Mouse (Mus musculus) CH12.LX (cell line): Measurements from ENCODE around the gene Trex2. TPM values are rescaled to one million over a fixed set of nuclear protein-coding genes. Genes with fewer than 3 reads are reported as not detected.

ENCODE experiments used
- DNase-seq: peaks from one replicate; pipeline ENCODE4 v3.0.0-alpha.2; 2013; ENCODE audit errors: extremely low read depth
- H3K27ac ChIP-seq: 2 replicates; pipeline ENCODE4 v1.5.1; 2012; ENCODE audit warnings: low read depth, mild to moderate bottlenecking, control low read depth, moderate library complexity; ENCODE audit not compliant: insufficient read depth
- H3K27me3 ChIP-seq: replicated peaks from 2 replicates; pipeline ENCODE3; 2012; ENCODE audit warnings: inconsistent platforms
- H3K36me3 ChIP-seq, 2 experiments: replicated peaks in 1 of 2; 2 replicates each; pipeline versions ENCODE3 to v1.6.1; 2012; ENCODE audit warnings: inconsistent platforms in 1 of 2, low read length in 1 of 2, mild to moderate bottlenecking in 1 of 2, mixed read lengths in 1 of 2, moderate library complexity in 1 of 2; ENCODE audit not compliant: control insufficient read depth in 1 of 2, insufficient read depth in 1 of 2
- H3K4me1 ChIP-seq, 2 experiments: 2 replicates each; pipeline ENCODE4 v1.6.1; 2012; ENCODE audit warnings: inconsistent platforms in 1 of 2, moderate library complexity in 1 of 2; ENCODE audit not compliant: insufficient read depth in 2 of 2, control insufficient read depth in 1 of 2
- H3K4me2 ChIP-seq: 2 replicates; pipeline ENCODE4 v1.6.1; 2012; ENCODE audit warnings: low read depth, mild to moderate bottlenecking, control low read depth; ENCODE audit not compliant: poor library complexity, insufficient read depth, severe bottlenecking
- H3K4me3 ChIP-seq, 3 experiments: fragments of 150-350 bp in 1 of 3; sonication (generic) in 1 of 3; replicated peaks in 1 of 3; 2 replicates each; pipeline versions ENCODE3 to v1.5.1; 2011 to 2012; ENCODE audit warnings: low read depth in 2 of 3, low read length in 2 of 3, mild to moderate bottlenecking in 2 of 3, moderate library complexity in 2 of 3, control low read depth in 1 of 3, improper control_type of control experiment in 1 of 3, inconsistent platforms in 1 of 3, mixed read lengths in 1 of 3; ENCODE audit not compliant: poor library complexity in 1 of 3
- H3K79me2 ChIP-seq: replicated peaks from 2 replicates; pipeline ENCODE4 v1.6.1; 2012; ENCODE audit warnings: mild to moderate bottlenecking, moderate library complexity; ENCODE audit not compliant: control insufficient read depth, poor library complexity, insufficient read depth, severe bottlenecking; ENCODE audit errors: extremely low read depth
- H3K9ac ChIP-seq: 2 replicates; pipeline ENCODE4 v1.6.1; 2012; ENCODE audit warnings: low read depth, mild to moderate bottlenecking, control low read depth, moderate library complexity; ENCODE audit not compliant: insufficient read depth
- H3K9me3 ChIP-seq: replicated peaks from 2 replicates; pipeline ENCODE3; 2012; ENCODE audit warnings: low read length, inconsistent platforms, mixed read lengths
- BHLHE40 ChIP-seq: IDR thresholded peaks from 2 replicates; pipeline ENCODE4 v1.6.1; 2011; ENCODE audit warnings: mild to moderate bottlenecking, low read depth, low read length, improper control_type of control experiment
- CHD1 ChIP-seq: IDR thresholded peaks from 2 replicates; pipeline ENCODE4 v1.6.1; 2012; ENCODE audit warnings: low read depth, low read length, improper control_type of control experiment, inconsistent platforms
- CHD2 ChIP-seq: IDR thresholded peaks from 2 replicates; pipeline ENCODE4 v1.6.1; 2011; ENCODE audit warnings: low read length, improper control_type of control experiment
- E2F4 ChIP-seq: IDR thresholded peaks from 2 replicates; pipeline ENCODE4 v1.6.1; 2011; ENCODE audit warnings: low read depth, low read length, improper control_type of control experiment; ENCODE audit not compliant: insufficient replicate concordance
- ELF1 ChIP-seq: IDR thresholded peaks from 2 replicates; pipeline ENCODE4 v1.6.1; 2014; ENCODE audit warnings: low read depth, mild to moderate bottlenecking, inconsistent platforms, low read length, improper control_type of control experiment
- EP300 ChIP-seq: IDR thresholded peaks from 2 replicates; pipeline ENCODE4 v1.6.1; 2011; ENCODE audit warnings: low read length, improper control_type of control experiment
- HCFC1 ChIP-seq: IDR thresholded peaks from 2 replicates; pipeline ENCODE4 v1.6.1; 2012; ENCODE audit warnings: low read depth, mild to moderate bottlenecking, inconsistent platforms, low read length, improper control_type of control experiment
- IRF4 ChIP-seq: IDR thresholded peaks from 2 replicates; pipeline ENCODE4 v1.6.1; 2014; ENCODE audit warnings: low read depth, mild to moderate bottlenecking, inconsistent platforms, low read length, improper control_type of control experiment
- KAT2A ChIP-seq: IDR thresholded peaks from 2 replicates; pipeline ENCODE4 v1.6.1; 2012; ENCODE audit warnings: low read length, improper control_type of control experiment, inconsistent platforms; ENCODE audit not compliant: insufficient replicate concordance
- MAX ChIP-seq: IDR thresholded peaks from 2 replicates; pipeline ENCODE4 v1.6.1; 2011; ENCODE audit warnings: low read length, improper control_type of control experiment
- MAZ ChIP-seq: IDR thresholded peaks from 2 replicates; pipeline ENCODE4 v1.6.1; 2012; ENCODE audit warnings: low read depth, mild to moderate bottlenecking, inconsistent platforms, low read length, improper control_type of control experiment, moderate library complexity
- MEF2A ChIP-seq: IDR thresholded peaks from 2 replicates; pipeline ENCODE4 v1.6.1; 2014; ENCODE audit warnings: low read depth, mild to moderate bottlenecking, inconsistent platforms, low read length, improper control_type of control experiment, borderline replicate concordance
- MYC ChIP-seq: IDR thresholded peaks from 2 replicates; pipeline ENCODE4 v1.6.1; 2011; ENCODE audit warnings: low read depth, mild to moderate bottlenecking, improper control_type of control experiment, low read length
- NRF1 ChIP-seq: IDR thresholded peaks from 2 replicates; pipeline ENCODE4 v1.6.1; 2014; ENCODE audit warnings: low read depth, mild to moderate bottlenecking, inconsistent platforms, low read length, improper control_type of control experiment, moderate library complexity
- PAX5 ChIP-seq: IDR thresholded peaks from 2 replicates; pipeline ENCODE4 v1.6.1; 2012; ENCODE audit warnings: low read length, inconsistent platforms, mixed read lengths
- RCOR1 ChIP-seq: conservative IDR thresholded peaks from 2 replicates; pipeline ENCODE4 v1.6.1; 2012; ENCODE audit warnings: low read depth, mild to moderate bottlenecking, inconsistent platforms, low read length, improper control_type of control experiment
- SMC3 ChIP-seq: IDR thresholded peaks from 2 replicates; pipeline ENCODE4 v1.6.1; 2011; ENCODE audit warnings: low read depth, low read length, improper control_type of control experiment
- TBP ChIP-seq: conservative IDR thresholded peaks from 2 replicates; pipeline ENCODE4 v1.6.1; 2011; ENCODE audit warnings: low read depth, low read length, improper control_type of control experiment
- UBTF ChIP-seq: IDR thresholded peaks from 2 replicates; pipeline ENCODE4 v1.6.1; 2012; ENCODE audit warnings: low read depth, mild to moderate bottlenecking, inconsistent platforms, low read length, improper control_type of control experiment, moderate library complexity
- USF1 ChIP-seq: IDR thresholded peaks from 2 replicates; pipeline ENCODE4 v1.6.1; 2014; ENCODE audit warnings: low read depth, mild to moderate bottlenecking, inconsistent platforms, low read length, improper control_type of control experiment
- USF2 ChIP-seq: conservative IDR thresholded peaks from 2 replicates; pipeline ENCODE4 v1.6.1; 2011; ENCODE audit warnings: low read depth, low read length, improper control_type of control experiment
- ZKSCAN1 ChIP-seq: IDR thresholded peaks from 2 replicates; pipeline ENCODE4 v1.6.1; 2012; ENCODE audit warnings: low read depth, inconsistent platforms, low read length, improper control_type of control experiment, borderline replicate concordance
- ZMIZ1 ChIP-seq: IDR thresholded peaks from 2 replicates; pipeline ENCODE4 v1.6.1; 2012; ENCODE audit warnings: low read depth, mild to moderate bottlenecking, inconsistent platforms, low read length, improper control_type of control experiment
- ZNF384 ChIP-seq: IDR thresholded peaks from 2 replicates; pipeline ENCODE4 v1.6.1; 2012; ENCODE audit warnings: low read depth, low read length, improper control_type of control experiment, inconsistent platforms
- dilution Hi-C: fragments of 300-500 bp; cut with MboI; formaldehyde crosslinking; loops from 2 replicates; pipeline ENCODE4 v1.14.3; 2020; ENCODE audit warnings: low sequenced_read_pairs; ENCODE audit not compliant: extremely low pct_unique_long_range_greater_than_20kb, extremely low pct_ligation_motif_present
- in situ Hi-C: fragments of 300-500 bp; cut with MboI; formaldehyde crosslinking; loops from 3 replicates; pipeline ENCODE4 v1.14.3; 2019; ENCODE audit warnings: low sequenced_read_pairs, low pct_ligation_motif_present, low pct_unique_long_range_greater_than_20kb, mixed read lengths
- polyA plus RNA-seq: library from polyadenylated mRNA; unstranded; fragments of >175 nt; gene quantifications from 2 replicates; pipeline ENCODE4 v1.2.1, GENCODE M21; 2012; ENCODE audit warnings: low read depth; ENCODE audit not compliant: insufficient read length
- total RNA-seq, 2 experiments: library from RNA; depleted of rRNA; stranded (reverse); fragments of 300-350 nt in 1 of 2; fragments of >200 nt in 1 of 2; gene quantifications; 2 replicates each; pipeline ENCODE4 v1.2.3; 2012 to 2014

The Trex2 gene
- total and polyA plus RNA-seq, 3 experiments = not detected

- in situ Hi-C loops = loop anchor here (25.0 kb wide), 2 partner anchors 99 to 174 kb away; partner anchors contain the start of genes F8a and Xlr4c
- dilution Hi-C loops = no loop called here
- Histone ChIP-seq H3K27me3 (no peaks in the 10 kb centered on the region), H3K4me1 (no peaks in the 10 kb centered on the region), H3K79me2 (no peaks in the 10 kb centered on the region), H3K36me3 (no peaks in the 10 kb centered on the region), H3K4me3 (peak within 1 kb of the TSS in 1 of 3 experiments; percentile 41), H3K9me3 (no peaks in the 10 kb centered on the region), H3K4me2 (peak within 1 kb of the TSS; percentile 62), H3K27ac (no peak within 1 kb of the TSS), H3K9ac (peak within 1 kb of the TSS; percentile 54)
- DNase-seq = no peak
- TF ChIP-seq CHD2 (no peak), IRF4 (no peak), NRF1 (peak; percentile 81)
Measured at GRCm38 (mm10) chrX:73410880-73411517, 24.1 kb downstream of the Trex2 start, which contains the start of gene Zfp92. Gene Zfp92 (plus strand): TSS chrX:73411096.

DNA sequence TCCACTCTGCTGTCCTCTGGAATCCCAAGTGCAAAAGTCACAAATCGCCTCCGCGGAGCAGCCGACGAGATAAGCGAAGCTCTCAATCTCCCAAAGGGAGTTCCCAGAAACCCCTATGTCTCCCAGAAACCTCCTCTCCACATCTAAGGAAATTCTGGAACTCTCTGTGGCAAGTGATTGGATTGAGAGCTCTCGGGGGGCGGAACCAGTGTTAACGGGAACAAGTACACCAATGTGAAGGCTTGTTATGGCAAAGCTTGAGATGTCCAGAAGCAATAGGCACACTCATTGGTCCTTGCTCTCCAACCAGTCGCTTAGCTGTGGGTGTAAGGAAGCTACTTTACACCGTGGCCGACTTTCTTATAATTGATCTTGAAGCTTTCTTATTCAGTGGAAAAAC lies 33.5 kb downstream of the Trex2 start:
- in situ Hi-C loops = loop anchor here (25.0 kb wide), 2 partner anchors 89 to 164 kb away; partner anchors contain the start of genes F8a and Xlr4c
- DNase-seq = no peak
- H3K36me3 ChIP-seq = no peaks in the 10 kb centered on the region
- H3K9me3 ChIP-seq = no peaks in the 10 kb centered on the region
- H3K9ac ChIP-seq = no peak overlapping the region
- no peak overlapping the region for H3K4me3 ChIP-seq
- no peak overlapping the region for H3K27ac ChIP-seq
- TF ChIP-seq EP300 (no peak), ZKSCAN1 (no peak), KAT2A (no peak), MEF2A (no peak), MAX (no peak), PAX5 (no peak), CHD1 (no peak), ELF1 (no peak)
- TF ChIP-seq, all 38 proteins: peak for 0
- Histone ChIP-seq H3K79me2 (no peaks in the 10 kb centered on the region), H3K4me2 (no peak overlapping the region), H3K27me3 (no peaks in the 10 kb centered on the region), H3K4me1 (no peaks in the 10 kb centered on the region)
- dilution Hi-C loops = no loop called here

- no peak overlapping the region for H3K27ac ChIP-seq
- no peak for TF ChIP-seq KAT2A
- TF ChIP-seq ELF1 = no peak
- TF ChIP-seq SMC3 = no peak
- TF ChIP-seq HCFC1 = no peak
- TF ChIP-seq UBTF = no peak
- no peak for TF ChIP-seq MEF2A
- no peak for TF ChIP-seq TBP
- no peak for TF ChIP-seq RCOR1
- TF ChIP-seq MYC = no peak
- TF ChIP-seq ZMIZ1 = no peak
- no peak for TF ChIP-seq BHLHE40
- TF ChIP-seq MAX = no peak
- no peak for TF ChIP-seq USF2
- no peak for TF ChIP-seq E2F4
- TF ChIP-seq CHD2 = no peak
- TF ChIP-seq MAZ = no peak
- no peak for TF ChIP-seq ZNF384
- no peak for TF ChIP-seq USF1
- no peak for TF ChIP-seq CHD1
- H3K9me3 ChIP-seq = no peaks in the 10 kb centered on the region
- dilution Hi-C loops = no loop called here
- H3K27me3 ChIP-seq = no peaks in the 10 kb centered on the region
- H3K36me3 ChIP-seq = no peaks in the 10 kb centered on the region
- no peak overlapping the region for H3K9ac ChIP-seq
- no peaks in the 10 kb centered on the region for H3K79me2 ChIP-seq
- no peaks in the 10 kb centered on the region for H3K4me1 ChIP-seq
- in situ Hi-C loops = loop anchor here (25.0 kb wide), 2 partner anchors 89 to 164 kb away; partner anchors contain the start of genes F8a and Xlr4c
- DNase-seq = no peak
- H3K4me2 ChIP-seq = no peak overlapping the region
- no peak overlapping the region for H3K4me3 ChIP-seq
Measured at GRCm38 (mm10) chrX:73400951-73401350, 34.2 kb downstream of the Trex2 start.
